ENCODE assay signal across 25 mouse cellular contexts in genomic region chr13:64086036-64086435, GRCm38 (mm10). TPM values are rescaled to one million over a fixed set of nuclear protein-coding genes. Genes with fewer than 3 reads are reported as not detected.
"Had no signal": no experiment of that assay in that cellular context is flagged by ENCODE, and none has a peak within 500 bp of the region (broad histone marks: within the 10 kb centered on the region; RNA-seq: fewer than 3 reads in every experiment).

No protein-coding gene starts in this region.

- ATAC-seq: hindbrain, postnatal 0 days; inflammation-experienced regulatory T-cells, adult 6 months; intestine, embryonic 16.5 days; midbrain, embryonic 15.5 days had no signal

- H3K27me3 ChIP-seq: limb, embryonic 13.5 days; liver, embryonic 13.5 days; midbrain, embryonic 12.5 days; midbrain, embryonic 15.5 days; neural tube, embryonic 13.5 days had no signal

- H3K36me3 ChIP-seq: limb, embryonic 10.5 days; limb, embryonic 13.5 days; liver, embryonic 13.5 days; midbrain, embryonic 12.5 days; midbrain, embryonic 15.5 days; neural tube, embryonic 13.5 days had no signal

- DNase-seq: layer of hippocampus, adult 9-11 months; liver; liver, embryonic 13.5 days; lung, adult 2 months; lung, postnatal 14 days; lung, postnatal 4 days; thymus, adult 18-20 months; thymus, postnatal 36 days had no signal

- H3K27ac ChIP-seq: hindbrain, postnatal 0 days; layer of hippocampus, adult 2 months; limb, embryonic 10.5 days; limb, embryonic 13.5 days; liver, embryonic 13.5 days; midbrain, embryonic 12.5 days; midbrain, embryonic 15.5 days; neural tube, embryonic 13.5 days had no signal

- H3K4me3 ChIP-seq: layer of hippocampus, adult 2 months; limb, embryonic 10.5 days; limb, embryonic 13.5 days; liver, embryonic 13.5 days; midbrain, embryonic 12.5 days; midbrain, embryonic 15.5 days; myocyte; neural tube, embryonic 13.5 days had no signal

- H3K9me3 ChIP-seq: limb, embryonic 10.5 days; limb, embryonic 13.5 days; liver, embryonic 13.5 days; midbrain, embryonic 12.5 days; midbrain, embryonic 15.5 days; neural tube, embryonic 13.5 days had no signal

- H3K4me1 ChIP-seq: liver, embryonic 13.5 days had no signal

- H3K4me2 ChIP-seq: limb, embryonic 13.5 days; liver, embryonic 13.5 days; midbrain, embryonic 12.5 days; midbrain, embryonic 15.5 days; neural tube, embryonic 13.5 days had no signal

- H3K9ac ChIP-seq: limb, embryonic 13.5 days; liver, embryonic 13.5 days; midbrain, embryonic 12.5 days; midbrain, embryonic 15.5 days; neural tube, embryonic 13.5 days had no signal

RNA-seq across cellular contexts. Expression of gene Hsd17b3, which starts 3.0 kb away (rescaled TPM):
- polyA plus RNA-seq: hindbrain, postnatal 0 days; inflammation-experienced regulatory T-cells, adult 6 months; intestine, embryonic 16.5 days; large intestine, adult 2 months; limb, embryonic 10.5 days; limb, embryonic 13.5 days; liver, embryonic 13.5 days; liver, embryonic 16.5 days; lung, adult 2 months; lung, embryonic 16.5 days; midbrain, embryonic 12.5 days; midbrain, embryonic 15.5 days; myocyte; neural tube, embryonic 13.5 days; small intestine, adult 2 months; spleen, adult 2 months; stomach, embryonic 16.5 days; urinary bladder, adult 2 months had no signal
